Mouse (Mus musculus): ENCODE measurements at regions not wholly inside any gene's neighbourhood (a gene's known extent, or its start where the extent isn't known, plus 50 kb on each side); places are given as distances from the start of the nearest gene placed in this dataset.

DNA sequence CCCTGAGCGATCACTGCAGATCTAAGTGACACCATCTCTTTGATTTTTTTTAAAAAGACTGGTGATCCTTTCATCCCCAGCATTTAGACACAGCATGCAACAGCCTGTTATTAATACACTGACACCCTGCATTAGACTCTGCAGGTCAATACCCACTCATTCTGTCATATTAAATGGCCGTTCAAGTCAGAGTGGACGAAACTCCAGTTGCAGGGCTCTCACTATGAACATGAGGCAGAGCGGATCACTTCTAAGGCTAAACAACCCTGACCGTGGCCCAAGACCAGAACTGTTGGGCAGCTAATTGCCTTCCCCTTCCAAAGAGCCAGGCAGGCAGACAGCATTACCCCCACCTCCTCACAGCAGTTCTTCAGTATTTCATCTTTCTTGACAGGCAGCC, 168.6 kb upstream of the Tenm4 start:
- H3K9me3 ChIP-seq (ENCODE audit: low read length), result no peaks in the 10 kb centered on the region
- H3K4me1 ChIP-seq (replicated peaks; ENCODE audit: low read depth, low read length), result peaks cover 11% of the 10 kb centered on the region
- TF ChIP-seq POU5F1 (IDR thresholded peaks at IDR 0.05; ENCODE audit: borderline replicate concordance, low read length), result no peak
- no peak for TF ChIP-seq NANOG (IDR thresholded peaks at IDR 0.05; ENCODE audit: borderline replicate concordance, low read length)
- TF ChIP-seq CTCF (conservative IDR thresholded peaks at IDR 0.05; ENCODE audit: low read length), result no peak
- H3K36me3 ChIP-seq (ENCODE audit: insufficient read depth, low read length), result no peaks in the 10 kb centered on the region
- peaks cover 34% of the 10 kb centered on the region for H3K27me3 ChIP-seq (ENCODE audit: insufficient read depth, low read length)
- no peak overlapping the region for H3K4me3 ChIP-seq (replicated peaks; ENCODE audit: low read length)

DNA sequence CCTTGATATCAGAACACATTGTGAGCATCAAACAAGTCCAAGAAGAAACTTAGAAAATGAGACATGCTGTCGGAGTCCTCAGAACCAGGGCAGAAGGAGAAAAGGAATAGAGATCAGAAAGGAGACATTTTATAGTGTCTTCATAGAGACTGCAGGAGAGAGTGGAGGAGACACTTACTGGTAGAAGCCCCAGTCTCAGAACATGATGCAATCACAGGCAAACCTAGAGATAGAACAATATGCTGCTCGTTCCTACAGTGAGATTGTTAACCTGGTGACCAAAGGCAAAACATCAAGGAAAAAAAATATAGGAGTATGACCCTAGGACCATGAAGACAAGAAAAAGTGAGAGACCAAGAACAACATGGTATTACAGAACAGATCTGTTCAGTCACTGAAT, 164.7 kb upstream of the Tenm4 start:
- no peaks in the 10 kb centered on the region for H3K4me1 ChIP-seq (replicated peaks; ENCODE audit: low read depth, low read length)
- H3K4me3 ChIP-seq (replicated peaks; ENCODE audit: low read length), result no peak overlapping the region
- H3K36me3 ChIP-seq (ENCODE audit: insufficient read depth, low read length), result no peaks in the 10 kb centered on the region
- no peaks in the 10 kb centered on the region for H3K9me3 ChIP-seq (ENCODE audit: low read length)
- TF ChIP-seq CTCF (conservative IDR thresholded peaks at IDR 0.05; ENCODE audit: low read length) (no peak), NANOG (IDR thresholded peaks at IDR 0.05; ENCODE audit: borderline replicate concordance, low read length) (no peak), POU5F1 (IDR thresholded peaks at IDR 0.05; ENCODE audit: borderline replicate concordance, low read length) (no peak)
- peaks cover 27% of the 10 kb centered on the region for H3K27me3 ChIP-seq (ENCODE audit: insufficient read depth, low read length)

DNA sequence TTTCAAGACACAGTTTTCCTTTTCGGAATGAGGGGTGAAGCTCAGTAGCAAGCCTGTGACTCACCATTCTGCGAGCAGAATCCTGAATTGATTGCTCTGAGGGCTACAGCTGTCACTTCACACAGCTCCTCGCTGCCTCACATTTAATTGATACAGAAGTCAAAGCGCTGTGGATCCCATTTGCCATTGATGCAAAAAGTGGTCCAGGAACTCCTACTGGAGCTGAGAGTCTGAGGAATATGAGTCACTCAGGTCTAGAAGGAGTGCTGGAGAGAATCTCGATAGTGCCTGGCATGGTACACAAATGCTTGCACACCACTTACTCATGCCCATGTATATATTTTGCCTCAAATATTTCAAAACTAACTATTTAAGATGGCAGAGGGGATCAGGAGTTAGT, 158.0 kb upstream of the Tenm4 start:
- H3K4me3 ChIP-seq (replicated peaks; ENCODE audit: low read length), result no peak overlapping the region
- TF ChIP-seq NANOG (IDR thresholded peaks at IDR 0.05; ENCODE audit: borderline replicate concordance, low read length), result no peak
- TF ChIP-seq CTCF (conservative IDR thresholded peaks at IDR 0.05; ENCODE audit: low read length), result no peak
- TF ChIP-seq POU5F1 (IDR thresholded peaks at IDR 0.05; ENCODE audit: borderline replicate concordance, low read length), result no peak
- no peaks in the 10 kb centered on the region for H3K4me1 ChIP-seq (replicated peaks; ENCODE audit: low read depth, low read length)
- no peaks in the 10 kb centered on the region for H3K9me3 ChIP-seq (ENCODE audit: low read length)
- no peaks in the 10 kb centered on the region for H3K36me3 ChIP-seq (ENCODE audit: insufficient read depth, low read length)
- peaks cover 2% of the 10 kb centered on the region; the same call in 1 of the 2 replicates for H3K27me3 ChIP-seq (ENCODE audit: insufficient read depth, low read length)

DNA sequence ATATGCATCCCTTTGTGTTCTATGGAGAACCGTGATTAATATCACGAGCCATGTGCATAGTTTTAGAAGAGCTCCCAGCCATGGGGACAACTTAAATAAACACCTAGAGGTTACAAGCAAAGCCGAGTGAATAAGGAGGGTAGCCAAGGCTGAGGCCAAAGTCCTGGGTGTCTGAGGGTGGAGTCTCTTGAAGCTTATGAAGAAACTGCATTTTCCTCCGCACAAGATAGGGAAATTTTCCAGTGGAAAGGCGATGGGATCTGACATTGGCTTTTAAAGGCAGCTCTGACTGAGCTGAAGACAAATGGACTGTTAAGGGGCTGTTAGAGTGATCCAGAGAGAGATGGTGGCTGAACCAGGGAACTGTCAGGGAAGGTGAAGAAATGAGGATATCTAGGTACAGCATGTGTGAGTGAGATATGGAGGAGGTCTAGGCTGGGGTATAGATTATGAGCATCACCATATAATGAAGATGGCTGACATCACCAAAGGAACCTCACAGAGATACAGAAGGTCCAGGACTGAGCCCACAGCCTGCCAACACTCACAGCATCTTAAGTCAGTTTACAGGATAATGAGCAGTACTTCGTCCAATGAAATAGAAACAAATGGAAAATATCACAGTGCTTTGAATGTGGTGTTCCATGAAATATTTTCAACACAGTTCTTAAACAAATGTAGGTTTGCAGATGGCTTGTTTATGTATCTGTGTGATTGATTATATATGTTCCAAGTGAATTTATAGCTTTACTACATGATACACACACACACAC, 153.7 kb upstream of the Tenm4 start:
- peaks cover 17% of the 10 kb centered on the region for H3K4me1 ChIP-seq (replicated peaks; ENCODE audit: low read depth, low read length)

DNA sequence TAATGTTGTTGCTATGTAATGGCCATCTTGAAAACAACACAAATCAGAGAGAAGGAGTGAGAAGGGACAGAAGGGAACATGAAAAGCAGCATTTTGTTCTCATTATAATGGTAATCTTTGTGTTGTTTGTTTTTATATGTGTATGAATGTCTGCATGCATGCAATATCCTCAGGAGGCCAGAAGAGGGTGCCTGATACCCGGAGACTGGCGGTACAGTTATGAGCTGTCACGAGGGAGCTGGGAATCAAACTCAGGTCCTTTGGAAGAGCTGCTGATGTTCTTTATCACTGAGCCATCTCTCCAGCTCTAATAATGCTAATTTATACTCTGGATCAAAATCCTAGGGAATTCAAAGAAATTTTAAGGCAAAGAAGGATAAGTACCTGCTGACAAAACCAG, 147.0 kb upstream of the Tenm4 start:
- H3K36me3 ChIP-seq (ENCODE audit: insufficient read depth, low read length), result no peaks in the 10 kb centered on the region
- no peak for TF ChIP-seq POU5F1 (IDR thresholded peaks at IDR 0.05; ENCODE audit: borderline replicate concordance, low read length)
- TF ChIP-seq NANOG (IDR thresholded peaks at IDR 0.05; ENCODE audit: borderline replicate concordance, low read length), result no peak
- TF ChIP-seq CTCF (conservative IDR thresholded peaks at IDR 0.05; ENCODE audit: low read length), result peak; percentile 43
- peaks cover 8% of the 10 kb centered on the region for H3K4me1 ChIP-seq (replicated peaks; ENCODE audit: low read depth, low read length)
- H3K27me3 ChIP-seq (ENCODE audit: insufficient read depth, low read length), result no peaks in the 10 kb centered on the region
- H3K9me3 ChIP-seq (ENCODE audit: low read length), result peaks cover 8% of the 10 kb centered on the region; the same call in 1 of the 2 replicates
- no peak overlapping the region for H3K4me3 ChIP-seq (replicated peaks; ENCODE audit: low read length)

More for the DNA sequence above, 153.7 kb upstream of the Tenm4 start:
- Histone ChIP-seq H3K9me3 (ENCODE audit: low read length) (no peaks in the 10 kb centered on the region), H3K4me3 (replicated peaks; ENCODE audit: low read length) (no peak overlapping the region), H3K36me3 (ENCODE audit: insufficient read depth, low read length) (no peaks in the 10 kb centered on the region), H3K27me3 (ENCODE audit: insufficient read depth, low read length) (peaks cover 2% of the 10 kb centered on the region; the same call in 1 of the 2 replicates)
- no peak for TF ChIP-seq NANOG (IDR thresholded peaks at IDR 0.05; ENCODE audit: borderline replicate concordance, low read length)
- no peak for TF ChIP-seq CTCF (conservative IDR thresholded peaks at IDR 0.05; ENCODE audit: low read length)
- TF ChIP-seq POU5F1 (IDR thresholded peaks at IDR 0.05; ENCODE audit: borderline replicate concordance, low read length), result no peak

DNA sequence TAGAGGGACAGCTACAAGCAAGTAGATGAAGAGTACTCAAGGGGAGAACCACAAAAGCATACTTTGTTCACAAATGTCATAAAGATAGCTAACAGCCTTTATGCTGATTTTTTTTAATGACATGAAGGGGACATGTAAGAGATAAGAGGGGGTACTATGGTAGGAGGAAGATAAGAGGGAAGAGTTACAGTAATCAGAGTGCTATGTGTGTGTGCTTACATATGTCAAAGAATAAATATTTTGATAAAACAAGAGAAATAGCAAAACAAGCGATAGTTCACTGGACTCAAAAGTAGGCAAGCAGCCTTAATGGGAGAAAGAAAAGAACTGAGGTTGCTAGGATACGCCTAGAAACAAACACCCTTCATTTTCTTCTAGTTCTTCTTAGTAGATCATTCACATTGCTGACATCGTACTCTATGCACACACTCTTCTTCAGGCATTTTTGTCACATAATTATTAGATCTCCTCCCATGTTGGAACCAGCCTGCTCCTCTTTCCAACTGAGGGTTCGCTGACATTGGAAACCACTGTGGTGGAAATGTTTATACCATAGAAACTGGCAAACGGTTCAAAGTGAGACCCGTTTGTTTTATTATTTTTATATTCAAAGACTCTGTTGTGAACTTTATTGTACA, 144.1 kb upstream of the Tenm4 start:
- H3K9me3 ChIP-seq (ENCODE audit: low read length), result peaks cover 8% of the 10 kb centered on the region; the same call in 1 of the 2 replicates
- TF ChIP-seq POU5F1 (IDR thresholded peaks at IDR 0.05; ENCODE audit: borderline replicate concordance, low read length) (no peak), CTCF (conservative IDR thresholded peaks at IDR 0.05; ENCODE audit: low read length) (no peak), NANOG (IDR thresholded peaks at IDR 0.05; ENCODE audit: borderline replicate concordance, low read length) (no peak)
- H3K4me3 ChIP-seq (replicated peaks; ENCODE audit: low read length), result no peak overlapping the region
- no peaks in the 10 kb centered on the region for H3K4me1 ChIP-seq (replicated peaks; ENCODE audit: low read depth, low read length)
- no peaks in the 10 kb centered on the region for H3K36me3 ChIP-seq (ENCODE audit: insufficient read depth, low read length)
- no peaks in the 10 kb centered on the region for H3K27me3 ChIP-seq (ENCODE audit: insufficient read depth, low read length)

DNA sequence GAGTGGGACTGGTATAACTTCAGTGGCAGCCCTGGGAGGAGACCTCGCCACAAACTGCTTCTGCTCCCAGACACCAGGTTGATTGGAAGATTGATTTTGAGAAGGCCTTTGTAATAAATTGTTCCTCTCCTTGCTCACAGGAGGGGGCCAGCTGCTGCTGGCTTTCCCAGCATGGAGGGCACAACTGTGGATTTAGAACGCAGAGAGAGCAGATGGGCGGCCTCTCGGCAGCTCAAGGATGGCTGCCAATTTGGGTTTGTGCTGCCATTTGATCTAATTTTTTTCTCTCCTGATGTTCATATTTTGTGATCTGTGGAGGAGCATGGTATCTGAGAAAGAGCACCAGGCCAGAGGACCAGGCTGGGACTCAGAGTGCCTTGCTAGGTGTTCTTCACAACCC, 137.4 kb upstream of the Tenm4 start:
- peaks cover 15% of the 10 kb centered on the region for H3K27me3 ChIP-seq (ENCODE audit: insufficient read depth, low read length)
- no peaks in the 10 kb centered on the region for H3K9me3 ChIP-seq (ENCODE audit: low read length)
- H3K4me1 ChIP-seq (replicated peaks; ENCODE audit: low read depth, low read length), result no peaks in the 10 kb centered on the region
- TF ChIP-seq NANOG (IDR thresholded peaks at IDR 0.05; ENCODE audit: borderline replicate concordance, low read length), result no peak
- TF ChIP-seq POU5F1 (IDR thresholded peaks at IDR 0.05; ENCODE audit: borderline replicate concordance, low read length), result no peak
- TF ChIP-seq CTCF (conservative IDR thresholded peaks at IDR 0.05; ENCODE audit: low read length), result no peak
- no peak overlapping the region for H3K4me3 ChIP-seq (replicated peaks; ENCODE audit: low read length)
- H3K36me3 ChIP-seq (ENCODE audit: insufficient read depth, low read length), result no peaks in the 10 kb centered on the region

DNA sequence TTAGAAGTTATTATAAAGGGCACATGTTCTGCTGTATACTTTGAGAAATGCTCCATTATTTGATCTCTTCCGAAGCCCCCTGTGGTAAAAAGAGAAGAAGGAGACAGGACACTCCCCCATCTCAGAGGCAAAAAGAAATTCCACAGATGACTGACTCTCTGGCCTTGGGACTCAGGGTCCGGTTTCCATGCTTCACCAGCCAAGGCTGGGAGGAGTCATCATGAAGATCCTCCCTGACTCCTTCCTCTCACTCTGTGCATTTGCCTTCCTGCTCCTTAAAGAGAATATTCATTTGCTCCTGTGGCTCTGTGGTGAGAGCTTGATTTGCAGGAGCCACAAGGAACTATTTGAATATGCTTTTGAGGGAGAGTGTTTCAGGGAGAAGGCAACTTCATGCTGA, 135.6 kb upstream of the Tenm4 start:
- H3K27me3 ChIP-seq (ENCODE audit: insufficient read depth, low read length), result peaks cover 19% of the 10 kb centered on the region
- H3K36me3 ChIP-seq (ENCODE audit: insufficient read depth, low read length), result no peaks in the 10 kb centered on the region
- H3K4me3 ChIP-seq (replicated peaks; ENCODE audit: low read length), result no peak overlapping the region
- no peaks in the 10 kb centered on the region for H3K9me3 ChIP-seq (ENCODE audit: low read length)
- no peak for TF ChIP-seq CTCF (conservative IDR thresholded peaks at IDR 0.05; ENCODE audit: low read length)
- TF ChIP-seq POU5F1 (IDR thresholded peaks at IDR 0.05; ENCODE audit: borderline replicate concordance, low read length), result no peak
- no peak for TF ChIP-seq NANOG (IDR thresholded peaks at IDR 0.05; ENCODE audit: borderline replicate concordance, low read length)
- no peaks in the 10 kb centered on the region for H3K4me1 ChIP-seq (replicated peaks; ENCODE audit: low read depth, low read length)

Measured in E14TG2a.4 (cell line).